Mouse (Mus musculus): ENCODE measurements at regions not wholly inside any gene's neighbourhood (a gene's known extent, or its start where the extent isn't known, plus 50 kb on each side); places are given as distances from the start of the nearest gene placed in this dataset.

- TF ChIP-seq USF1 (IDR thresholded peaks at IDR 0.05; ENCODE audit: low read depth) (no peak), POLR2A (IDR thresholded peaks at IDR 0.05; ENCODE audit: insufficient read length, low read depth) (no peak), TCF12 (IDR thresholded peaks at IDR 0.05; ENCODE audit: insufficient read depth, poor library complexity, severe bottlenecking) (no peak), MAX (IDR thresholded peaks at IDR 0.05; ENCODE audit: low read depth) (no peak), MYOD1 (IDR thresholded peaks at IDR 0.05; ENCODE audit: control insufficient read depth in 1 of 3, insufficient read length in 2 of 3, low read depth in 2 of 3) (no peak), REST (IDR thresholded peaks at IDR 0.05; ENCODE audit: insufficient read depth, insufficient read length) (no peak), E2F4 (IDR thresholded peaks at IDR 0.05; ENCODE audit: insufficient read depth) (no peak)
Observed at GRCm38 (mm10) chr4:56015481-56015880, 483.2 kb upstream of the Klf4 start.

Measured in myocyte (in vitro differentiated cells).